Mouse (Mus musculus) forebrain, embryonic 14.5 days (tissue): ENCODE measurements around the gene Xpo1. TPM values are rescaled to one million over a fixed set of nuclear protein-coding genes. Genes with fewer than 3 reads are reported as not detected.
"Not testable (repeated sequence)": the region's sequence is repeated elsewhere in the genome, so short reads cannot be mapped to it uniquely, and the experiment has no call there.

Source experiments
- ATAC-seq: fragments of 200-750 bp; cut with Nextera tagmentation; 2 replicates; pipeline ENCODE4 v1.8.0; 2017; ENCODE audit warnings: mild to moderate bottlenecking, moderate library complexity
- DNase-seq: peaks from one replicate; pipeline ENCODE4 v3.0.0-alpha.2; 2015; ENCODE audit warnings: low spot score
- H3K27ac ChIP-seq: fragments of 300-500 bp; sonication (generic); 2 replicates; pipeline ENCODE4 v1.5.1; 2014; ENCODE audit warnings: low read depth, mild to moderate bottlenecking, control low read depth, low read length, moderate library complexity
- H3K27me3 ChIP-seq: fragments of 300-500 bp; sonication (generic); replicated peaks from 2 replicates; pipeline ENCODE4 v1.6.1; 2014; ENCODE audit warnings: low read length, control low read depth, mixed read lengths; ENCODE audit not compliant: control insufficient read depth, insufficient read depth
- H3K36me3 ChIP-seq: fragments of 300-500 bp; sonication (generic); 2 replicates; pipeline ENCODE4 v1.6.1; 2014; ENCODE audit warnings: low read length, control low read depth; ENCODE audit not compliant: control insufficient read depth, insufficient read depth
- H3K4me1 ChIP-seq: fragments of 300-500 bp; sonication (generic); 2 replicates; pipeline ENCODE4 v1.6.1; 2014; ENCODE audit warnings: antibody characterized with exemption, low read length, control low read depth; ENCODE audit not compliant: control insufficient read depth, insufficient read depth
- H3K4me2 ChIP-seq: fragments of 300-500 bp; sonication (generic); 2 replicates; pipeline ENCODE4 v1.6.1; 2014; ENCODE audit warnings: mild to moderate bottlenecking, control low read depth, low read length
- H3K4me3 ChIP-seq: fragments of 300-500 bp; sonication (generic); 2 replicates; pipeline ENCODE4 v1.5.1; 2014; ENCODE audit warnings: low read depth, low read length, control low read depth
- H3K9ac ChIP-seq: fragments of 300-500 bp; sonication (generic); 2 replicates; pipeline ENCODE4 v1.6.1; 2014; ENCODE audit warnings: mild to moderate bottlenecking, low read length, control low read depth, moderate library complexity
- H3K9me3 ChIP-seq: fragments of 300-500 bp; sonication (generic); replicated peaks from 2 replicates; pipeline ENCODE4 v1.6.1; 2016; ENCODE audit warnings: low read length, control low read depth, mixed read lengths; ENCODE audit not compliant: control insufficient read depth
- WGBS: fragments of 180-500 bp; shearing (Covaris S2); extraction: QIAGEN DNeasy Blood & Tissue Kit; methylation state at CpG from one replicate; pipeline ENCODE4 v1.1.7; 2014; 5-methylcytosine and 5-hydroxymethylcytosine counted together
- polyA plus RNA-seq: library from polyadenylated mRNA; unstranded; fragments of >200 nt; fragmentation: Nextera tagmentation; extraction: Ambion mirVana; gene quantifications from 2 replicates; pipeline ENCODE4 v1.2.1, GENCODE M21; 2014

Xpo1 gene
- polyA plus RNA-seq, 1 experiment from 2014 or later: 94.5 TPM

DNA sequence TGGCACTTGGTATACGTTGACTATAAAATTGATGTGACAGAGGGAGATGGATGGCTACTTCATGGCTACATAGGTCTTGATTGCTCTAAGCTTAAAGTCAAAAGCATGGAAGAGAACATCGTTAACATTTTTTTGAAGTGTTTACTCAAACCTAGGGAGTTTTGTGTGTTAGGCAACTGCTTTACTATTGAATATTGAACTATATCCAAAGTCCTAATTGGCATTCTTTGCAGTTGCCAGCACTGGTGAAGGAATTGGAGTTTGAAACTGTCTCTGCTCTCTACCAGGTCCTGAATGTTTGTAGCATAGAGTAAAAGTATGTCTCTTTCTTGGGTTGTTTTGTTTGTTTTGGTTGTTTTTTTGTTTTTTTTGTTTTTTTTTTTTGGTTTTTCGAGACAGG, 19.9 kb downstream of the Xpo1 start:
- Histone ChIP-seq H3K4me2 (no peak overlapping the region), H3K4me1 (no peaks in the 10 kb centered on the region), H3K4me3 (no peak overlapping the region), H3K9me3 (no peaks in the 10 kb centered on the region), H3K36me3 (peaks cover 92% of the 10 kb centered on the region), H3K9ac (no peak overlapping the region), H3K27ac (no peak overlapping the region), H3K27me3 (no peaks in the 10 kb centered on the region)
- WGBS: 78% methylated on average over 3 of the region's 3 CpGs
- no peak for DNase-seq
- no peak for ATAC-seq

DNA sequence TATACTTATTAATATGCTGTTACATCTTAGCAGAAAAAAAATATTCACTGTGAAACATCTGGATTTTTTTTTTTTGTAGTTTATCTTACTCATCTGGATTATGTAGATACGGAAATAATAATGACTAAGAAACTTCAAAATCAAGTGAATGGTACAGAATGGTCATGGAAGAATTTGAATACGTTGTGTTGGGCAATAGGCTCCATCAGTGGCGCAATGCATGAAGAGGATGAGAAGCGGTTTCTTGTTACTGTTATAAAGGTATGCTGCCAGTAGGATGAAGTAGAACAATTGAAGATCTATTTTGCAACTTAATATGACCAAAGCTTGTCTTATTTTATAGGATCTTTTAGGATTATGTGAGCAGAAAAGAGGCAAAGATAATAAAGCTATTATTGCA, 28.6 kb downstream of the Xpo1 start:
- Histone ChIP-seq H3K27ac (no peak overlapping the region), H3K27me3 (no peaks in the 10 kb centered on the region), H3K4me3 (no peak overlapping the region), H3K9me3 (no peaks in the 10 kb centered on the region), H3K4me2 (no peak overlapping the region), H3K9ac (no peak overlapping the region), H3K4me1 (no peaks in the 10 kb centered on the region), H3K36me3 (peaks cover 87% of the 10 kb centered on the region)
- WGBS: 97% methylated on average over 4 of the region's 4 CpGs
- no peak for DNase-seq
- ATAC-seq: no peak

- DNase-seq, H3K27ac ChIP-seq, ATAC-seq, H3K4me3 ChIP-seq, H3K9me3 ChIP-seq, H3K4me1 ChIP-seq, H3K4me2 ChIP-seq, H3K9ac ChIP-seq, H3K27me3 ChIP-seq: not testable (repeated sequence)
- peaks cover 90% of the 10 kb centered on the region for H3K36me3 ChIP-seq
- 91% methylated on average over 4 of the region's 4 CpGs for WGBS
These were observed 33.0 kb downstream of the Xpo1 start for GRCm38 (mm10) chr11:23288866-23289265.

DNA sequence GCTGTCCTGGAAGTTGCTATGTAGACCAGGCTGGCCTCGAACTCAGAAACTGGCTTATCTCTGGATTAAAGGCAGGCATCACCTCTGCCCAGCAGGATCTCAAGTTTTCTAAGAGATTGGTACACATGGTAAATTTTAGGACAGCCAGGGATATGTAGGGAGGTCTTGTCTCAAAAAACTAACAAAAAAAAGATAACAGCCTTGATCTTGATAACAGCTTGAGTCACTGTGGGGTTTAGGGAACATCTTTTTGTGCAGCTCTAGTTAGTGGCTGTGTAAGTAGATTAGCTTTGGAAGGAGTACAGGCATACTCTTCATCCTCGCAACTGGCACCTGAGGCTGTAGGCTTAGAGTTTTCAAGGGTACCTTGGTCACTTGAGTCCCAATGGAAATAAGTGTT, 41.5 kb downstream of the Xpo1 start:
- Histone ChIP-seq H3K4me1 (no peaks in the 10 kb centered on the region), H3K36me3 (peaks cover 62% of the 10 kb centered on the region)
- WGBS: 94% methylated on average over 2 of the region's 2 CpGs

DNA sequence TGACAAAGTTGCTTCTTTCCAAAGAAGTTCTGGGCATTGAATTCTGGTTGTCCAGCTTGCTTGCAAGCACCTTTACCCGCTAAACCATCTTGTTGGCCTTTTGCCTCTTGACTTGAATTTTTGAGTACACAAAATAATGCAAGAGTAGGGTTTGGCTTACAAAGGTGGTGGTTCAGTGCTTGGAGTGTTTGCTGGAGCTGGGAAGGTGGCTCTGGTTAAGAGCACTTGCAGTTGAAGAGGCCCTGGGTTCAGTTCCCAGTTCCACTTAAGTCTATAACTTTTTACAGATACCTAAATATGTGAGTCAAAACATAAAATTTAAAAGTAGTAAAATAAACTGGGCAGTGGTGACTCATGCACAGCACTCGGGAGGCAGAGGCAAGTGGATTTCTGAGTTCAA, 42.5 kb downstream of the Xpo1 start:
- WGBS: 99% methylated on average over 2 of the region's 2 CpGs
- peaks cover 53% of the 10 kb centered on the region for H3K36me3 ChIP-seq
- no peak for ATAC-seq

More for the DNA sequence above, 41.5 kb downstream of the Xpo1 start:
- Histone ChIP-seq H3K27me3 (no peaks in the 10 kb centered on the region), H3K4me2 (no peak overlapping the region), H3K4me3 (no peak overlapping the region), H3K9ac (no peak overlapping the region), H3K9me3 (no peaks in the 10 kb centered on the region), H3K27ac (no peak overlapping the region)
- DNase-seq: no peak
- ATAC-seq: no peak

DNA sequence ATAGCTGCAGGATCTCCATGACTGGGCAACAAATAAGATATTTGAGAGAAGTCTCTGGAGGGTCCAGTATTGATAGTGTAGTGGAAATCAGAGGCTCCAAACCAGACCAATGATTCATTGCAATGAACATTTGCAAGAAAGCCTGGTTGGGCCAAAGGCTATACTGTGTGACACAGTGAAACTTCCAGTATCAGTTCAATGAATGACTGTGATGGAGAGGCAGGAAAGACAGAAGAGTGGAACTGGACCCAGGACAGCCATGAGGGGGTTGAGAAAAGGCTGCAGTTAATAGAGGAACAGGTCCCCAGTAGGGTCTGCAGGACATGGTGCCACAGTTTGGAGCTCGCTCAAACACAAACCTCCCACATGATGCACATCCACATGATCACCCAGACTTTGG, 44.1 kb downstream of the Xpo1 start:
- WGBS: 92% methylated on average over 1 of the region's 1 CpGs
- peaks cover 38% of the 10 kb centered on the region for H3K36me3 ChIP-seq
- no peak overlapping the region for H3K9ac ChIP-seq
- H3K9me3 ChIP-seq: no peaks in the 10 kb centered on the region
- 0 out of 2 replicates have a peak, but pooled peaks have one; percentile 1 for ATAC-seq
- no peak overlapping the region for H3K27ac ChIP-seq
- no peak overlapping the region for H3K4me3 ChIP-seq
- no peaks in the 10 kb centered on the region for H3K4me1 ChIP-seq
- H3K4me2 ChIP-seq: no peak overlapping the region
- no peaks in the 10 kb centered on the region for H3K27me3 ChIP-seq
- DNase-seq: no peak

More for the DNA sequence above, 42.5 kb downstream of the Xpo1 start:
- no peak overlapping the region for H3K4me3 ChIP-seq
- H3K9ac ChIP-seq: no peak overlapping the region
- H3K4me1 ChIP-seq: no peaks in the 10 kb centered on the region
- no peaks in the 10 kb centered on the region for H3K9me3 ChIP-seq
- no peak for DNase-seq
- H3K27me3 ChIP-seq: no peaks in the 10 kb centered on the region
- no peak overlapping the region for H3K4me2 ChIP-seq
- no peak overlapping the region for H3K27ac ChIP-seq

GRCm38 (mm10) chr11:23303126-23303525, 47.3 kb downstream of the Xpo1 start:
- Histone ChIP-seq H3K36me3 (peaks cover 9% of the 10 kb centered on the region; the same call in 1 of the 2 replicates), H3K27ac (no peak overlapping the region), H3K9ac (no peak overlapping the region), H3K27me3 (no peaks in the 10 kb centered on the region), H3K9me3 (no peaks in the 10 kb centered on the region), H3K4me1 (no peaks in the 10 kb centered on the region), H3K4me2 (no peak overlapping the region), H3K4me3 (no peak overlapping the region)
- ATAC-seq (no peak), DNase-seq (no peak)
- WGBS: 65% methylated on average over 1 of the region's 1 CpGs

DNA sequence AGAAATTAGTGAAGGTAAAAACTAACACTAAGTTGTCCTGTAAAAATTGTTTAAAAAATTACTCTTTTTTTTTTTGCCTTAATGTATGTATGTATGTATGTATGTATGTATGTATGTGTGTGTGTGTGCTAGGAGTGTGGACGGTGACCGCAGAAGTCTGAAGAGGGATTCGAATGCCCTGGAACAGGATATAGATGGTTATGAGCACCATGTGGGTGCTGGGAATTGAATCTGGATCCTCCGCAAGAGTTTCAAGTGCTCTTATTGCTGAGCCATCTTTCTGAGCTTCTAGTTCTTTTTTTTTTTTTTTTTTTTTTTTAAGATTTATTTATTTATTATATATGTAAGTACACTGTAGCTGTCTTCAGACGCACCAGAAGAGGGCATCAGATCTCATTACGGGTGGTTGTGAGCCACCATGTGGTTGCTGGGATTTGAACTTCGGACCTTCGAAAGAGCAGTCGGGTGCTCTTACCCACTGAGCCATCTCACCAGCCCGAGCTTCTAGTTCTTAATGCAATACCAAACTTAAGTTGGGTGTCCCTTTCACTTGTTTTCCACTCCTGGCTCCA, 49.3 kb downstream of the Xpo1 start:
- not testable (repeated sequence) for DNase-seq, H3K4me1 ChIP-seq, H3K9me3 ChIP-seq, ATAC-seq, H3K36me3 ChIP-seq, H3K27me3 ChIP-seq
- 33% methylated on average over 10 of the region's 10 CpGs for WGBS
- Histone ChIP-seq H3K27ac (peak overlapping the region; percentile 98; the same call in 1 of the 2 replicates), H3K9ac (peak overlapping the region; percentile 93), H3K4me2 (peak overlapping the region; percentile 58), H3K4me3 (peak overlapping the region; percentile 94)

DNA sequence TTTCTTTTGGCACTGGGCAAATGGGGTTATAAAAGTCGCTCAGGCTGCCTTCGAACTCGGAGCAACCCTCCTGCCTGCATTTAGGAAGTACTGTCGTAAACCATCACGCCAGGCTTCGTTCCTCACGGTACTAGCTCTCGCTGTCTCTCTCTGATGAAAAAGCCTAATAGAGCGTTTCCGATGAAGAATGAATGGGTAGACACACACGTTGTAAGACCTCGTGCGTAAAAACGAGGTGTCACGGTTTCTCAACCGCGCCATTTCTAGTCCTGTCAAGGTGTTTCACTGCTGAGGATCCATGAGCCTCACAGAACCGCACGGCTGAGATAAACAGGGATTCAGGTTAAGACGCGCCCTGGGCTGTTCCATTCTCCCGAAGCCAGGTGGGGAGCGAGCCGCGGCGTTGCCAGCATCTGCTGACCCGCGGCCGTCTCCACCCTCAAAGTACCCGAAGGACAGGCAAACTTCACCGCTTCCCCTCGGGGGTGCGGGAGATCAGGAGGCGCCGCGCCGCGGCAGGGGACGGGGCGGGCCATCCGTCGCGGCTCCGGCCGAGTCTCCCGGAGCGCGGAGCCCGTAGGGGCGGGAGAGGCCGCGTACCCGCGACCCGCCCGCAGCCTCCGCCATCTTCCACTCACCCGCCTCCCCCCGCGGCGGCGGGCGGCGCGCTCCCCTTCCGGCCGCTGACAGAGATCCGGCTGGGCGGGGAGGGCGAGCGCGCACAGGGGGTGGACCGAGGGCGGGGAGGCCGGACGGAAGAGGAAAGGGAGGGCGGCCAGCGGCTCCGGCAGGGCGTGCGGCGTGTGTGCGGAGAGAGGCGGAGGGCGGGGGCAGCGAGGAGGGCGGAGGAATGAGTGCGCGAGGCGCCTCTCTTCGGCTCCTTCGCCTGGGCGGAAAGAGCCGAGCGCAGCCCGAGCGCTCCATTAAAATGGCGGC, 50.1 kb downstream of the Xpo1 start:
- H3K9ac ChIP-seq: peak overlapping the region; percentile 93
- peak; percentile 96 for ATAC-seq
- no peaks in the 10 kb centered on the region for H3K36me3 ChIP-seq
- no peaks in the 10 kb centered on the region for H3K27me3 ChIP-seq
- H3K27ac ChIP-seq: peak overlapping the region; percentile 98
- H3K4me1 ChIP-seq: peaks cover 9% of the 10 kb centered on the region; the same call in 1 of the 2 replicates
- under 1% methylated on average over 48 of the region's 98 CpGs for WGBS
- H3K4me3 ChIP-seq: peak overlapping the region; percentile 94
- H3K4me2 ChIP-seq: peak overlapping the region; percentile 58
- peak; percentile 96 for DNase-seq
- no peaks in the 10 kb centered on the region for H3K9me3 ChIP-seq
